Mouse (Mus musculus): ENCODE measurements around the gene Atxn7l1. TPM values are rescaled to one million over a fixed set of nuclear protein-coding genes. Genes with fewer than 3 reads are reported as not detected.

Atxn7l1 gene
- polyA plus RNA-seq, 1 experiment: 3.9 TPM

GRCm38 (mm10) chr12:33190133-33190532 is 42.6 kb downstream of the Atxn7l1 start:
- Histone ChIP-seq H3K9me3 (ENCODE audit: control insufficient read depth, low read length) (no peaks in the 10 kb centered on the region), H3K4me1 (ENCODE audit: control insufficient read depth) (peaks cover 30% of the 10 kb centered on the region), H3K4me3 (replicated peaks) (no peak overlapping the region), H3K36me3 (ENCODE audit: control insufficient read depth) (peaks cover 4% of the 10 kb centered on the region), H3K27me3 (ENCODE audit: control insufficient read depth) (no peaks in the 10 kb centered on the region)
- TF ChIP-seq GATA1 (IDR thresholded peaks at IDR 0.05; ENCODE audit: low read length) (no peak), TAL1 (IDR thresholded peaks at IDR 0.05; ENCODE audit: low read length) (no peak)

GRCm38 (mm10) chr12:33190633-33191032 is 43.1 kb downstream of the Atxn7l1 start:
- H3K27me3 ChIP-seq (ENCODE audit: control insufficient read depth): no peaks in the 10 kb centered on the region
- TF ChIP-seq TAL1 (IDR thresholded peaks at IDR 0.05; ENCODE audit: low read length) (no peak), GATA1 (IDR thresholded peaks at IDR 0.05; ENCODE audit: low read length) (no peak)
- peaks cover 30% of the 10 kb centered on the region for H3K4me1 ChIP-seq (ENCODE audit: control insufficient read depth)
- H3K4me3 ChIP-seq (replicated peaks): no peak overlapping the region
- no peaks in the 10 kb centered on the region for H3K9me3 ChIP-seq (ENCODE audit: control insufficient read depth, low read length)
- H3K36me3 ChIP-seq (ENCODE audit: control insufficient read depth): peaks cover 5% of the 10 kb centered on the region

GRCm38 (mm10) chr12:33193408-33193901 is 46.0 kb downstream of the Atxn7l1 start:
- H3K27me3 ChIP-seq (ENCODE audit: control insufficient read depth): no peaks in the 10 kb centered on the region

GRCm38 (mm10) chr12:33195175-33195574 is 47.7 kb downstream of the Atxn7l1 start:
- H3K4me3 ChIP-seq (replicated peaks): no peak overlapping the region
- H3K27me3 ChIP-seq (ENCODE audit: control insufficient read depth): no peaks in the 10 kb centered on the region
- no peaks in the 10 kb centered on the region for H3K9me3 ChIP-seq (ENCODE audit: control insufficient read depth, low read length)
- peaks cover 11% of the 10 kb centered on the region for H3K36me3 ChIP-seq (ENCODE audit: control insufficient read depth)
- peaks cover 28% of the 10 kb centered on the region for H3K4me1 ChIP-seq (ENCODE audit: control insufficient read depth)
- no peak for TF ChIP-seq TAL1 (IDR thresholded peaks at IDR 0.05; ENCODE audit: low read length)
- TF ChIP-seq GATA1 (IDR thresholded peaks at IDR 0.05; ENCODE audit: low read length): no peak

More at GRCm38 (mm10) chr12:33193408-33193901, 46.0 kb downstream of the Atxn7l1 start:
- Histone ChIP-seq H3K9me3 (ENCODE audit: control insufficient read depth, low read length) (no peaks in the 10 kb centered on the region), H3K36me3 (ENCODE audit: control insufficient read depth) (peaks cover 9% of the 10 kb centered on the region), H3K4me3 (replicated peaks) (no peak overlapping the region), H3K4me1 (ENCODE audit: control insufficient read depth) (peaks cover 30% of the 10 kb centered on the region)
- no peak for TF ChIP-seq GATA1 (IDR thresholded peaks at IDR 0.05; ENCODE audit: low read length)
- no peak for TF ChIP-seq TAL1 (IDR thresholded peaks at IDR 0.05; ENCODE audit: low read length)

GRCm38 (mm10) chr12:33197287-33197686 is 49.8 kb downstream of the Atxn7l1 start:
- Histone ChIP-seq H3K4me1 (ENCODE audit: control insufficient read depth) (peaks cover 33% of the 10 kb centered on the region), H3K9me3 (ENCODE audit: control insufficient read depth, low read length) (no peaks in the 10 kb centered on the region), H3K4me3 (replicated peaks) (no peak overlapping the region), H3K36me3 (ENCODE audit: control insufficient read depth) (peaks cover 11% of the 10 kb centered on the region), H3K27me3 (ENCODE audit: control insufficient read depth) (no peaks in the 10 kb centered on the region)
- no peak for TF ChIP-seq TAL1 (IDR thresholded peaks at IDR 0.05; ENCODE audit: low read length)
- TF ChIP-seq GATA1 (IDR thresholded peaks at IDR 0.05; ENCODE audit: low read length): no peak

- peaks cover 14% of the 10 kb centered on the region for H3K36me3 ChIP-seq (ENCODE audit: control insufficient read depth)
- peaks cover 34% of the 10 kb centered on the region for H3K4me1 ChIP-seq (ENCODE audit: control insufficient read depth)
- no peaks in the 10 kb centered on the region for H3K9me3 ChIP-seq (ENCODE audit: control insufficient read depth, low read length)
- no peak overlapping the region for H3K4me3 ChIP-seq (replicated peaks)
- no peaks in the 10 kb centered on the region for H3K27me3 ChIP-seq (ENCODE audit: control insufficient read depth)
- TF ChIP-seq TAL1 (IDR thresholded peaks at IDR 0.05; ENCODE audit: low read length) (no peak), GATA1 (IDR thresholded peaks at IDR 0.05; ENCODE audit: low read length) (no peak)
Observed at GRCm38 (mm10) chr12:33197746-33198145, 50.3 kb downstream of the Atxn7l1 start.

GRCm38 (mm10) chr12:33201068-33201467 is 53.6 kb downstream of the Atxn7l1 start:
- Histone ChIP-seq H3K4me3 (replicated peaks) (no peak overlapping the region), H3K36me3 (ENCODE audit: control insufficient read depth) (peaks cover 26% of the 10 kb centered on the region), H3K4me1 (ENCODE audit: control insufficient read depth) (peaks cover 24% of the 10 kb centered on the region), H3K9me3 (ENCODE audit: control insufficient read depth, low read length) (no peaks in the 10 kb centered on the region), H3K27me3 (ENCODE audit: control insufficient read depth) (no peaks in the 10 kb centered on the region)
- no peak for TF ChIP-seq TAL1 (IDR thresholded peaks at IDR 0.05; ENCODE audit: low read length)
- no peak for TF ChIP-seq GATA1 (IDR thresholded peaks at IDR 0.05; ENCODE audit: low read length)

GRCm38 (mm10) chr12:33201491-33202210 is 54.2 kb downstream of the Atxn7l1 start:
- no peak for TF ChIP-seq GATA1 (IDR thresholded peaks at IDR 0.05; ENCODE audit: low read length)
- no peak for TF ChIP-seq TAL1 (IDR thresholded peaks at IDR 0.05; ENCODE audit: low read length)
- peaks cover 32% of the 10 kb centered on the region for H3K36me3 ChIP-seq (ENCODE audit: control insufficient read depth)
- H3K9me3 ChIP-seq (ENCODE audit: control insufficient read depth, low read length): no peaks in the 10 kb centered on the region

GRCm38 (mm10) chr12:33205255-33205654 is 57.8 kb downstream of the Atxn7l1 start:
- peaks cover 48% of the 10 kb centered on the region for H3K36me3 ChIP-seq (ENCODE audit: control insufficient read depth)
- TF ChIP-seq TAL1 (IDR thresholded peaks at IDR 0.05; ENCODE audit: low read length): no peak
- no peak for TF ChIP-seq GATA1 (IDR thresholded peaks at IDR 0.05; ENCODE audit: low read length)
- H3K4me1 ChIP-seq (ENCODE audit: control insufficient read depth): peaks cover 31% of the 10 kb centered on the region
- no peak overlapping the region for H3K4me3 ChIP-seq (replicated peaks)
- no peaks in the 10 kb centered on the region for H3K27me3 ChIP-seq (ENCODE audit: control insufficient read depth)
- H3K9me3 ChIP-seq (ENCODE audit: control insufficient read depth, low read length): no peaks in the 10 kb centered on the region

More at GRCm38 (mm10) chr12:33201491-33202210, 54.2 kb downstream of the Atxn7l1 start:
- no peaks in the 10 kb centered on the region for H3K27me3 ChIP-seq (ENCODE audit: control insufficient read depth)
- H3K4me1 ChIP-seq (ENCODE audit: control insufficient read depth): peaks cover 24% of the 10 kb centered on the region
- no peak overlapping the region for H3K4me3 ChIP-seq (replicated peaks)

Measured in erythroblast, embryonic 14.5 days (primary cell).